Mouse (Mus musculus) granulocyte monocyte progenitor cell, adult 5-6 weeks (primary cell): ENCODE data around the gene Pappa2. TPM values are rescaled to one million over a fixed set of nuclear protein-coding genes. Genes with fewer than 3 reads are reported as not detected.
A peak's percentile ranks its signal among the peaks of the same experiment; 100 is the strongest.

Experiments
- ATAC-seq: replicated peaks from 2 replicates; pipeline ENCODE4 v1.8.0; 2016; ENCODE audit warnings: mild to moderate bottlenecking, moderate TSS enrichment, inconsistent platforms; ENCODE audit not compliant: poor library complexity, severe bottlenecking
- total RNA-seq, 2 experiments: library from RNA; stranded (forward) in 1 of 2; stranded (reverse) in 1 of 2; fragments of 200-712, 200-1000 nt in 1 of 2; fragments of >200 nt in 1 of 2; fragmentation: Nextera tagmentation in 1 of 2; gene quantifications; 2 replicates each; pipeline ENCODE4 v1.2.3; 2014 to 2017

Gene Pappa2
- total RNA-seq (2014; fragmentation: Nextera tagmentation): not detected in 2 replicates
- total RNA-seq (2017): not detected in 2 replicates

DNA sequence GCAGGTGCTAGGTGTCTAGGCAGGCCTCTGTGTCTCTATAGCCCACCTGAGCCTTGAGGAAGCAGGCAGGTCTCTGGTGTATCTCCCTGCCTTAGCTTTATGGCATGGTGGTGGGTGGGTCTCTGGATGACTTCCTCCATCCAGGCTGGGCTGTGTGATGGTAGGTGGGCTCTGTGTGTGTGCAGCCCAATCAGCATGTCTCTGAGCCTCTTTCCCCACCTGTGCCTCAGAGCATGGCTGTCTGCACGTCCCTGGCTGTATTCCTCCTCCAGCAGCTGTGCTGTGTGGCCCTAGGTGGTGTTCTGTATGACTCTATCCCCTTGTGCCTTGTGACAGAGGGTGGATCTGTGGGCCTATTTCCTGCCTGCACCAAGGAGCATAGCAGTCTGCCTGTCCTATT is at the start of gene Pappa2:
Gene Pappa2, minus strand, starts transcription at position 101 of the 400 bp plus-strand sequence.
- ATAC-seq: no peak

DNA sequence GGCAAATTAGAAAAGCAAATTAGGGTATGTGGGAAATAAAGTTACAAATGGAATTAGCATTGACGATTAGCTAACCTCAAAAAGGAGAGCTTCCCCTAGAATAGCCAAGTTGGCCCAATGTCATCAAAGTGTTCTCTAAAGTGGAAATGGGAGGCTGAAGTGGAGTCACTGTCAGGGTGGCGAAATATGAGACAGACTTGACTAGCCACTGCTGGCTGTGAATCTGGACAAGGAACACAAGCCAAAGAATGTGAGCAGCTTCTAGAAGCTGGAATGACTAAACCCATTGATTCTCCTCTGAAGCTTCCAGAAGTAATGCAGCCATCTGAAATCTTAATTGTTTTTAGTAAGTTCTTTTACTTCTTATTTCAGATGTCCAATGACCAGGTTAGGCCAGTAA is 48.8 kb upstream of the Pappa2 start:
- ATAC-seq: no peak

DNA sequence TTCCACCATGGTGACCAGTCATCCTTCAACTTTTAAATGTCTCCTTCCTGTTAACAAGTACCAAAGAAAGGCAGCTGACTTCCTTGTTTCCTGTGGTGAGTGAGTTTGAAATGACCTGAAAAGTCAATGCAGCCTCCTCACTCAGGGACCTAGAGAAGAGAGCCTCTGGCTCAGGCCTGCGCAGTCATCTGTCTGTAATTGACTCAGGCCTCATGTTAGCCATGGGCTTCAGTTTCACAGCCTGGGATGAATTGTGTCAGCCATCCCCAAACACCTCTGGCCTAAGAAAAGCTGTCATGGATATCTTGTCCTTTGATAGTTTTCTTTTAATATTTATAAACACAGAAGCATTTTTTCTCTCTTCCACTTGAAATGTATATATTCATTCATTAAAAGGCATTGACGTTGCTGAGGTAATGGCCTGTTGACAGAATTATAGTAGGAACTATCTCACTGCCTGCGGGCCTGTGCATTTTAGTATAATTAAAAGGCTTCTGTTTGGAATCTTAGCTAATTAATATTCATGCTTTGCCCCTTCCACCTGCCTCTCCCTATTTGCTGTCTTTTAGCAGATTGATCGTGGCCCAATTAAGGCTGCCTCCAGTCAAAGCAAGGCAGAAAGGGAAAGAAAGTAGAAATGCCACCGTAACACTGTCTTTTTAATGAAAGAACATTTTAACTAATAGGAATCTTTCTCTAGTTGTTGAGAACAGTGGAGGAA is 34.8 kb upstream of the Pappa2 start:
- ATAC-seq: no peak

DNA sequence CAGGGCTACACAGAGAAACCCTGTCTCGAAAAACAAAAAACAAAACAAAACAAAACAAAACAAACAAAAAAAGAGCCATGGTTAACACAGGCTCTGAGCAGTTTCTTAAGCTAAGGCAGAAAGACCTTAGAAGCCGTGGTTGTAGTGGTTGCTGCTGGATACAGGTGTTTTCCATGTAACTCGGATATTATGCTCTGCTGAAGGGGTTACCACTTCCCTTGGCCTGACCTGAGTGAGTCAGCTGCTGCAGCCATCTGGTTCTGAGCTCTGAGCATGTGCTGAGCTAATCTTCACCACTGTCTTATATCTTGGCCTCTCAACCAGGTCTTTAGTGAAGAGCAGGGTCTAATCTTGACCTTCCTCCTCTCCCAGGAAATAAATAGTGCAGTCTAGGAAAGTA is 6.8 kb upstream of the Pappa2 start:
- ATAC-seq: no peak

DNA sequence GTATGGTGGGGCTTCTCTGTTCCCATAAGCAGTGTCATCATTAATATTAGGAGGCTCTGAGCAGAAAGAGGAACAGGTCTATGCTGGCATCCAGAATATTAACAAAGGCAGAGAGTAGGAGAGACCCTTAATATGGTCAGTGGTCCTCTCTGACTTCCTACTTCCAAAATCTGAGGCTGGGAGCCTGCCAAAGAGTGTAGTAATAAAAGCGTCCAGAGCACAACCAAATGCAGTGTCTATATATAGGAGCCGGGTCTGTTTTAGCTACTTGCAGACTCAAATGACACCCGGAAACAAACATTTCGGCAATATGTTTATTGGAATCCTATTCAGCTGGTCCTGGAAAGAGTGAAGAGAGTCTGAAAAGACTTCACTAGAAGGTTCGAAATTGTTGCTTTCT is 17.9 kb downstream of the Pappa2 start:
- ATAC-seq: no peak

DNA sequence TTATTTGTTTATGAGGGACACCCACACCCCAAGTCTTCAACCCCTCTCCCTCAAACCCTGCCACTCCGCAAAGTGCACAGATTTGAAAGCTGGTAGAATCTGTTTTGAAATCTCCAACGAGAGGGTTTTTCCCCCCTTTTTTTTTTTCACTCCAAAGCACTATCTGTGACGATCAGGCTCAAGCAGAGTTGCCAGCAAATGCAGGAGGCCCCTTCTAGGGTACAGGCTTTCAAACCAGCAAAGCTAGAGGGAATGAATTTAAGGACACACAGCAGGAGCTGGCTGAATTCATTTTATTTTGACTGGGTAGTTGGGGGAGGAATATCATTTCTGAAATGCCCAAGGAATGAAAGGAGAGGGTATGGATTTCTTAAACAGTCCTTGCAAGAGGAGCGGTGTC is 19.3 kb downstream of the Pappa2 start:
- ATAC-seq: no peak

DNA sequence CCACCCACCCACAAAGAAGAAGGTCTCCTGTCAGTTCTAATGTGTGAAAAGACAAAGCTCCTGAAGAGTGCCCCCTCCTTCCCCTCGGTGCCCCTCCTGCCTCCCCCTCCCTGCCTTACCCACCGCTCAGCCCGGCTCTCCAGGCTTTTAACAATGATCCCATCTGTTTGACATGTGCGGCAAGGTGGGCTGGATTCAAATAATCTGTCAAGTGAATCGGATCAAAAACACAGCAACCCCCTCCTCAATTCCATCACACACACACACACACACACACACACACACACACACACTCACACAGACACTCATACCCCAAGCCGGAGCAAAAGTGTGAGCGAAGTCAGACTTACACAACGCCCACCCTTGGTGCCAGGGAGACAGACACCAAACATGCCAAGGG is 19.7 kb downstream of the Pappa2 start:
- no peak for ATAC-seq

DNA sequence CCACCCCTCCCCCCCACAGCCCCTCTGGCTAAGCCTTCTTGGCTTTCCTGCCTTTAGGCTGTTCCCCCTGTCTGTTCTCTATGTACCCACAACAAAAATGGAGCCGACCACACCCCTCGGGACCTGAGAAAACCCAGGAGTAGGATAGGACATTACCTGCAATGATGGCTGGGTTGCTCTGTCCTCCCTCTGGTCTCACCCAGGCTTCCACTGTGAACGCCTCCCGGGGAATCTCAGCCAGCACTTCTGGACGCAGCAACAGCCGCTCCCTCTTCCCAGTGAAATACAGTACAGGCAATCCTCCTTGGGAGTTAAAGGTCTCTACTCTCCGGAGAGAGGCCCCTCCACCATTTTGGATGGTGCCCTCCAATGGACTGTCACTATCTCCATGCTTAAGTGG is 23.9 kb downstream of the Pappa2 start:
- no peak for ATAC-seq

DNA sequence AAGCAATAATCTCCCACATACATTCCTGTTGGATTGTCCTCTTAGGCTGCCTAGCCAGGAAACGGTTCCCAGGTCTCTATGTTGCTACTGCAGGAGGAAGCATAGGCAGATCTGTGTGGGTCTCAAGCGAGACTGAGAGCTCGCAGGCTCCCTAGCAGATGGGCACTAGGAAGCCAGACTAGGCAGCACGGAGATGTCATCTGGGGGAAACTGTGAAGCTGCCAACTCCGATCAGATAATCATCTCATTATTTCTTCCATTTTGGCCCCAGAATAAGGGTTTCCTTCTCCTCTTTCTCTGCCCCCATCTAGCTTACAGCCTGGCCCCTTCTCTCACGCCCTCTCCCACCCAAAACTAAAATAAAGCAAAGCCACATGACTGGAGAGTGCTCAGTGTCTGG is 25.5 kb downstream of the Pappa2 start:
- no peak for ATAC-seq

DNA sequence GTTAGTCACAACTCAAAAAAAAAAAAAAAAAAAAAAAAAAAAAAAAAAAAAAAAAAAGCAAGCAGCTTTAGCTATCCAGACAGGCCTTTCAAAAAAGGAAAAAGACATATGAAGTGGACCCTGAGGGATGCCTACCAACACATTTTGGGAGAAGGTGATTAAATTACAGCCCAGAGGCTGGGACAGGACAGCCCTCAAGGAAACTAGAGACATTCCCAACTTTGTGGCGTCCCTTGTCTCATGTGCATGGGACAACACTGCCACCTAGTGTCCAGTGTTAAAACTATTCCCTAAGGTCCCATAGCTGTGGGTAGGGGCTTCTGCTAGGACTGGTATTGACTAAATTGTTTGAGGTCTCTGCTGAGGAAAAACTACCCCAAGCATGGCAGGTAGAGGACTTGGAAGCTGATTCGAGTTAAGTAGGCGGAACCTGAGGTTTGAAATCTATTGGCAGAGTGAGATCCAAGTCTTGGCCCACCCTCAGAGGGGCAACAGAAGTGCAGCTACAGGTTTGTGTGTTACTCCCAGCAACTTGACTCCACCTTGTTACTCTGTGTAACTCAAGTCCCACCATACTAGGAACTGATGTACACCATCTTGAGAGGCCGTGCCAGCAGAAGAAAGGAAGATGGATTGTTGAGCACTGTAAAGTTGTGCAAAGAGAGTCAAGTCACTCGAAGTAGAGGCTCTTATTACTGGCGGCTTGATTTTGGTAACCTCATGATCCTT is 26.6 kb downstream of the Pappa2 start:
- ATAC-seq: peak; percentile 86

DNA sequence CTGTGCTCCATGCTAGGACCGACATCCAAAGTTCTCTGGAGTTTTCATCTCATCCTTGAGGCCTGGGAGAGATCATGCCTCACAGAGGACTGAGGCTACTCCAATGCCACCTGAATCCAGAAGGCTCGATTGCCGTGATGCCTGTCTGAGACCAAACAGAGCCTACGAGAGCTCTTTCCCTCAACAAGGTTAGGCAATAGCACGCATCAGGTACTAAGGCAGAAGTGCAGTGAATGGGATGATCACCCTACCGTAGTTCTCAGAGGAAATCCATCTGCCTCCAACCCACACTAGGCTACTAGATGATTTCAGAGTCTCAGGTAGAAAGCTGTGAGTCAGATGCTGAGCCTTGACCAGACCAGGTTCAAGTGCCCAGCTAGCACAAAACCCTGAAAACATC is 31.2 kb downstream of the Pappa2 start:
- ATAC-seq: no peak

DNA sequence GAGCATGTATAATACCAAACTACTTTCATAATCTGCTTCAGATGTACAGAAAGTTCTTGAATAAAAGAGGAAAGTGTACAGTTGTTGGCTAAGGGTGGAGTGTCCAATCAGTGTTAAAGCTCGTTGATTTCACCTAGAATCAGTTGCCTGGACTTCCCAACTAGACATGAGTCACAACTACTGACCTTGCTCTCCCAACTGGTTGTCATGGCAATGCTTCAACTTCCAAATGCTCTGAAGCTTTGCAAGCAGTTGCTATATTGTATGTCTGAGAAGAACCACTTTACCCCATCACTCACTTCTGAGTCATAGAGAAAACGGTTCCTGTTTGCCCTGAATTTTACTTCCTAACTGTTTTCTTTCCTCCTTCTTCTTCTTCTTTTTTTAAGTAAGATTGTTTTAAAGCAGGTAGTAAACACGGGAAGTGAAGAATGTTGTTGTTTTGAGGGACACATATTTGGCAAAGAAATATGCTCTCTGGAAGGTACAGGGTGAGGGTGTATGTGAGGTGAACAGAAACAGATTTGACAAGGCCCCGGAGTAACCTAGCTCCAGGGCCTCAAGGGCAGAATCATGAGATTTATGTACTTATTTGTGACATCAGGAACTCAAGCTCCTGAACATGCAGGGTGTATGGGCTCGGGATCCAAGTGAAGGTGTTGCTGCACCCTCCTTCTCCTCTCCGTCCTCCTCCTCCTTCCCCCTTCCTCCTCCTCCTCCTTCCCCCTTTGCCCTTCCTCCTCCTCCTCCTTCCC is 32.1 kb downstream of the Pappa2 start:
- no peak for ATAC-seq

DNA sequence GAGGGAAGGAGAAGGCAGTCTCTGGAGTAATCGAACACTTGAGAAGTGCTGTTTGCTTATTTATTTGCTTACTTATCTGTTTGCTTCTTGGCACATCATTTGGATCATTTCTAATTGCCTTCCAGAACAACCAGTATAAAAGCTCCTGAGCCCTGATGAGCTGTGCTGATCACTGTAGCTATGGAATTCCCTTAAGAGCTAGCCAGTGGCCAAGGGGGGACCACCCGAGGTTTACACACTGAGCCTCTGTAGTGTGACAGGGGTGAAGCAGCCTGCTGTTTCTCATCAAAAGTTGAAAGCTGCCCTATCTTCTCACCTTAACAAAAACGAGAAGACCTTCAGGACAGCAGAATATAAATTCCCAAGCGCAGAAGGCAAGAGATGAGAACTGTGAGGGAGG is 35.4 kb downstream of the Pappa2 start:
- ATAC-seq: no peak

DNA sequence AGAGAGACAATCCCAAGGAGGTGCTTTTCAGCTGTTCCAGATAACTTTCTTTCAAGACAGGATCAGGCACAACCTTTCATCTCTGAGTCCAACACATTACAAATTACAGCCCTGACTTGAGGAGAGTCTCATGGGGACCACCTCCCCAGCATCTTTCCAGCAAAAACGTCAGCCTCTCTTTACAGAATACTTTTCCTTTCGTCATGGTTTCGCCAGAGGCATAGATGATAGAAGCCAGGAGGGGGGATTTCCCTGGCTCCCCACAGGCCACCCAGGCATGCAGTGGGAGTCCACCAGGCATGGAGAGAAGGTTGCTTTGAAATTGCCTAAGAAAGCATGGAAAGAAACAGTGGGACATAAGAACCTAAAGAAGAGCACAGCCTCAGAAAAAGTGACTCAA is 37.4 kb downstream of the Pappa2 start:
- no peak for ATAC-seq

DNA sequence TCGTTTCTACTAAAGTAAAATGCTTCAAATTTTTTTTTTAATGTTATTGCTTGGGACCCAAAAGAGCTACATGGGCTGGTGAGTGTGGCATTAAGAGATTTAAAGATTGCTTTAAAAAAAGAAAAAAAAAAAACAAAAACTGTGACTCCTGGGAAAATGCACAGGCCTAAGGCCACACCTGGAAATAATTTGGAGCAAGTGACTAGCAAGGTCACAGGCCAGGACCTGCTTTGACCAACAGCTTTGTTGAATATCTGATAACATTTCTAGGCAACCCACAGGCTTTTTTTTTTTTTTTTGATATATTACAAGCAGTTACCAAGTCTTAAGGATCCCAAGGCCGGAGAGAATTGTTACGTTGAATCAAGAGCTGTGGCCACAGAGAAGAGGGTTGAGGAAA is 39.3 kb downstream of the Pappa2 start:
- no peak for ATAC-seq

DNA sequence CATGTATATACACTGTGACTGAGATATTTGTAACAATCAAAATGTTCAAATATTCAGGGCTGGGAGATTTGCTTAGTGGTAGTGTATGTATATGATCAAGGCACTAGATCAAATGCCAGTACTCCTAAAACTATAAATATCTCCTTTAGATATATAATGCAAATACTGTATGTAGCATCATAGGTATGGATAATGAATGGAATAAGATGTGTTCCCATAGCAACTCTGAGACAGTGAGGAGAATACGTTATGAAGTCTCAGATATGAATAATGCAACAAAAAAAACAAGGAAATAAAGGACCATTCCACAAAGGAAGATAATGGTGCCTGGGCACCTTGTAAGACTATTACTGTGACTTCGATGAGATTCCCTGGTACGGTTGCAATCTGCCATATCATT is 45.8 kb downstream of the Pappa2 start:
- ATAC-seq: no peak

DNA sequence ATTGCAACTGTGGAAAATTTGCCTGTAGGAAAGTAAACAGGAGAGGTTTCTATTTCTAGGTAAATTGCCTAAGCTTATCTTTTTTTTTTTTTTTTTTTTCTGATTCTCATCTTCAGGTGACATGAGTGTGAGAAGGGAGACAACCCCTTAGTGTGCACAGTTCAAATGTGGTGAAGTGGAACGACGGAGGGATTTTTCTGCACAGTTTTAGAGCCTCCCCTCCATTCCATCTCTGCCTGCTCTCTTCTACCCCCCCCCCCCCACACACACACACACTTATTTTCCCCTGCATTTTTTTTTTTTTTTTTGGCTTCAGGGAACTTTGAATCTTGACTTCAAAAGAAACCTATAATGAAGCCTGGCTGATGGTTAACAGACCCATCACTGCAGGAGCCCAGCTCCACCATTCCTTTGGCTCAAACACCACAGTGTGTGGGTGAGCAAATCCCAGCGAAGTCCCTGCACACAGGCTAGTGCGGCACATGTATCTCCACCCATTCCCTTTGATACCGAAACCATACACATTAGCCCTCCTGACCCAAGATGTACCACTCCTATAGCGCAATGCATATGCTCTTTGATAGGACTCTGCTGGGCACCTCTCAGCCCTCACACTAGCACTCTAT is 49.0 kb downstream of the Pappa2 start:
- ATAC-seq: no peak

DNA sequence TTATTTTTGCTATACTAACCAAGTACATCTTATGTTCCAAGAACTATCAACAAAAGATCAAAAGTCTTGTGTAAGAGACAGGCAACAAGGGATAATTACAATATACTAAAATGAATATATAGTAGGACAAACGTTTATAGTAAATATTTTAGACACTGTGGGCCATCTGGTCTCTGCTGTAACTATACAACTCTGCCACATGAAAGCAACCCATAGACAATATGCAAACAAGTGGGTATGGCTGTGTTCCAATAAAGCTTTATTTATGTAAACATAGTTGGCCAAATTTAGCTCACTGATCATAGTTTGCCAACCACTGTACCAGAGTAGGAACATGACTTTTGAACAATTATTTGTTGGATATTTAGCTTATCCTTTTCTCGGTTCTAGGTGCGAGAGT is 50.9 kb downstream of the Pappa2 start:
- no peak for ATAC-seq

DNA sequence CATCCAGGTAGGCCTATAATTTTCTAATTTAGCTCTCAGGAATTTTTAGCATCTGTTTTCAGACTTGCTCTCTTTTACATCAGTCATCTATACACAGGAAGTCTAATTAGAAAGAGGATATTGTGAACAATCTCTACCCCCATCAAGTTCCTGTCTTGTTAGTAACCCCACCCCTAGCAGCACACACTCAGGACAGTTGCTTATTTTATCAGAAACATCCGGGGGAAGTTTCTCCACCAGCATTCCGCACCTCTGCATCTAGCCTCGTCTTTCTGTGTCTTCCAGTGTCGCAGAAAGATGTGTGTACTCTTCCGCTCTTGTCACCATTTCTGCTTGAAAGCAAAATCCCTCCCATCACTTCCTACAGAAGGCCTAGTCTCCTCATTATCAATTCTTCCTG is 59.8 kb downstream of the Pappa2 start:
- no peak for ATAC-seq

DNA sequence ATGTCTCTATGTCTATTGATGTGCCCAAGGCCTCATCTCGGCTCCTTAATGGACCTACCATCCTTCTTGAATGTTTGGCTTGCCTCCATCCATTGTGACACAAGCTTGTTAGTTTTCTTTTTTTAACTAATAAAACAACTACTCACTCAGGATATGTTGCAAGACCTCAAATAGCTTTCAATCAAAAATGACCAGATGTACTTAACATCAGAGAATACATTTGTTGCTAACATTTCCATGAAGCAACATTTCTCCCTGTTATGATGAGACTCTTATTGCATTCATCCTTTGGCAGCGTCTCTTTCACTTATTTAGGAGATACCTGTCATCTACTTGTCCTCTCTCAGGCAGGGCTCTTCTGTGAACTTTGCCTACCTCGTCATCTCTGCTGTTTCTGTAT is 61.4 kb downstream of the Pappa2 start:
- ATAC-seq: no peak

DNA sequence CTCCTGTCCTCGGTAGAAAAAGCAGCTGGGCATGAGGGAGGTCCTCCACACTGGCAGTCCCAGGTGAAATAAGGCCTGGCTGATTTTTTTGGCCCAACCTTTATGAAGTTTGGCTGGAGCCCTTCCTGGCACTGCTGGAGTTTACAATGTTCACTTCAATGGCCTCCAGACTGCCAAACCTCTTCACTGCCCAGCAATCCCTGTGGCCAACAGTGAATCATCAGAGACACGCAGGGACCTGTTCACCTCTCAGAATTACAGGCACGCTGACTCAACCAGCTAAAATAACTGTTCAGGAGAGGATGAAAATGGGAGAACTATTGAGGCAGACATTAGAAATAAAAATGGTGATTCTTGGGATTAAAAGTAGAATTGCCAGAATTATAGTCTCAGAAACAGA is 63.2 kb downstream of the Pappa2 start:
- no peak for ATAC-seq
